Mouse (Mus musculus) testis, adult 2 months (tissue): ENCODE results near the gene Copz2. TPM values are rescaled to one million over a fixed set of nuclear protein-coding genes. Genes with fewer than 3 reads are reported as not detected.

Source experiments
- H3K27ac ChIP-seq: fragments of 200-500 bp; 2 replicates; pipeline ENCODE4 v1.5.1; 2012; ENCODE audit warnings: low read depth, low read length; ENCODE audit not compliant: control insufficient read depth, insufficient read depth
- H3K27me3 ChIP-seq: fragments of 200-500 bp; 2 replicates; pipeline ENCODE4 v1.6.1; 2012; ENCODE audit warnings: mild to moderate bottlenecking, low read length, moderate library complexity; ENCODE audit not compliant: control insufficient read depth, insufficient read depth
- H3K36me3 ChIP-seq: fragments of 200-500 bp; 2 replicates; pipeline ENCODE4 v1.6.1; 2012; ENCODE audit warnings: mild to moderate bottlenecking, low read length; ENCODE audit not compliant: control insufficient read depth, insufficient read depth
- H3K4me1 ChIP-seq: fragments of 200-500 bp; 2 replicates; pipeline ENCODE4 v1.6.1; 2012; ENCODE audit warnings: low read length; ENCODE audit not compliant: control insufficient read depth, insufficient read depth
- H3K4me3 ChIP-seq: fragments of 200-500 bp; 2 replicates; pipeline ENCODE4 v1.5.1; 2012; ENCODE audit warnings: low read depth, mild to moderate bottlenecking, low read length, moderate library complexity, mixed read lengths; ENCODE audit not compliant: control insufficient read depth
- CTCF ChIP-seq: fragments of 200-500 bp; IDR thresholded peaks from 2 replicates; pipeline ENCODE4 v1.5.1; 2012; ENCODE audit warnings: low read depth, mild to moderate bottlenecking, inconsistent platforms, low read length, moderate library complexity; ENCODE audit not compliant: control insufficient read depth, insufficient read depth, insufficient replicate concordance
- POLR2A ChIP-seq: fragments of 200-500 bp; IDR thresholded peaks from 2 replicates; pipeline ENCODE4 v1.6.1; 2012; ENCODE audit warnings: low read depth, mild to moderate bottlenecking, inconsistent platforms, low read length, moderate library complexity; ENCODE audit not compliant: control insufficient read depth
- polyA plus RNA-seq: library from polyadenylated mRNA; depleted of rRNA; stranded (reverse); fragments of >200 nt; gene quantifications from 2 replicates; pipeline ENCODE4 v1.2.3, GENCODE M21; 2012

The Copz2 gene
- polyA plus RNA-seq, 1 experiment, result 5.3 TPM

DNA sequence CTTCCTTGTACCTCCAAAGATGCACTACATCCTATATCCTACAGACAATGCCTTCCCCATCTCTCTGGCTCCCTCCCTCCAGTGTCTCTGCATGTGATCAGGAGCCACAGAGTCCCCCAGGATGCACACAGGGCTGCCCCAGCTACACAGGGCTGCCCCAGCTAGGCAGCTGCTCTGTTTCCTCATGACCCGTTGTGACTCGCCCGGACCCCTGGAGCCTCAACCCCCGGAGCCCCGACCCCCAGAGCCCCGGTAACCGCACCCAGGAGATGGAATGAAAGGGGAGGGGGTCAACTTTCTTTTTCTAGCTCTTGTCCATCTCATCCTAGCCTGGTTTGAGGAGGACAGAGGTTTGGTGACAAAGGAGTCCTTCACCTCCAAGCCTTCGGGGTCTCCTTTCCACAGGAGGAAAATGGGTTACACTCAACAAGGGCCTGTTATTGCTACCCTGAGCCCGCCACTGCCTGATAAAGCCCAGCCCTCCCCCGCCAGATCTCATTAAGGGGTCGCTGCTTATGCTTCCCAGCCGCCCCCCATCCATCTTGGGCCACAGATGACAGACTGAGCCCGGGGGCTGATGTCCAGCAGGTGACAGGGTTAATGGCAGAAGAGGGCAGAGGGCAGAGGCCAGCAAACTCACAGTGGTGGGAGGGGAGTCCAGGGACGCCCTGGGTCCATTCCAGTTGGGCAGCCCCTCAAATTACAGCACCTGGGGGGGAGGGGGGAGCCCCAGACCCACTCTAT lies 42.3 kb downstream of the Copz2 start:
- Histone ChIP-seq H3K27me3 (no peaks in the 10 kb centered on the region), H3K4me1 (no peaks in the 10 kb centered on the region), H3K36me3 (no peaks in the 10 kb centered on the region), H3K4me3 (no peak overlapping the region), H3K27ac (no peak overlapping the region)
- TF ChIP-seq CTCF, result no peak
- no peak for TF ChIP-seq POLR2A

DNA sequence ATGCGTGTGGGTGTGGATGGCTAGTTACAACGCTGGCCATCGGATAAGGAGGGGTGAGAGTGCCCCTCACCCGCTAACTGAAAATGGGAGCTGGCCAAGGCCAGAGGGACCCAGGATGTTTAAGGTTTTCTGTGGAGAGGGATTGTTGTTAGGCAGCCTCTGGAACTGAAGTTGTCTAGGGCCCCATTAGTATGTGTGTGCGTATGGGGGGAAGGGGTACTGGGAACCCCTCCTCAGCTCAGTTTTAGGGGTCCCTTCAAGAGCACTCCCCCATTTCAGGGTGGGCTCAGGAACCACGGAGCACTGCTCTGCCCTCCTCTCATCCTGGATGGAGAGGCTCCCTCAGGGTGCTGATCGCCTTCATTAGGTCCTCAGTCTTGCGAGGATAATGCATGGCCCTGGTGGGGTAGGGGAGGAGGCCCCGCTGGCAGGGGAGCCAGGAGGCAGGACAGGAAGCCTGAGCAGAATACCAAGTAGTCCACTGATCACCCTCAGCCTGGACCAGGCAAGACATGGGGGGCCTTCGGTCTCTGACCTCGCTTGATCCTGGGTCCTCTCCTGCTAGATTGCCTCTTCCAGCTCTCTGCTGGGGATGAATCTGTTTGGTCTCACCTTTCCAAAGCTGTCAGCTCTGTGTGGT lies 43.7 kb downstream of the Copz2 start:
- Histone ChIP-seq H3K36me3 (no peaks in the 10 kb centered on the region), H3K27ac (no peak overlapping the region), H3K27me3 (no peaks in the 10 kb centered on the region), H3K4me3 (no peak overlapping the region), H3K4me1 (no peaks in the 10 kb centered on the region)
- TF ChIP-seq POLR2A (no peak), CTCF (no peak)

DNA sequence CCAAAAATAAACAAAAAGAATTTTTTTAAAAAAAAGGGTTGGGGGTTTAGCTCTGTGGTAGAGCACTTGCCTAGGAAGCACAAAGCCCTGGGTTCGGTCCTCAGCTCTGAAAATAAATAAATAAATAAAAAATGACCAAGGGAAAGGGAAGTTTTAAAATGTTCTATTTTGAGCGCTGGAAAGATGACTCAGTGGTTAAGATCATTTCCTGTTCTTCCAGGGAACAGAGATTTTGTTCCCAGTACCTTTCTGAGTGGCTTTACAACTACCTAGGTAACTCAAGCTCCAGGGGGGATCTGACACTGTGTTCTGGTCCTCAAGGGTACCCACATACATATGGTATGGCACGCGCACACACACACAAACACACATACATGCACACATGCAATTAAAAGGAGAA lies 46.2 kb downstream of the Copz2 start:
- Histone ChIP-seq H3K4me1 (peaks cover 5% of the 10 kb centered on the region; the same call in 1 of the 2 replicates), H3K36me3 (no peaks in the 10 kb centered on the region), H3K4me3 (no peak overlapping the region), H3K27me3 (no peaks in the 10 kb centered on the region), H3K27ac (no peak overlapping the region)
- TF ChIP-seq POLR2A (no peak), CTCF (no peak)

DNA sequence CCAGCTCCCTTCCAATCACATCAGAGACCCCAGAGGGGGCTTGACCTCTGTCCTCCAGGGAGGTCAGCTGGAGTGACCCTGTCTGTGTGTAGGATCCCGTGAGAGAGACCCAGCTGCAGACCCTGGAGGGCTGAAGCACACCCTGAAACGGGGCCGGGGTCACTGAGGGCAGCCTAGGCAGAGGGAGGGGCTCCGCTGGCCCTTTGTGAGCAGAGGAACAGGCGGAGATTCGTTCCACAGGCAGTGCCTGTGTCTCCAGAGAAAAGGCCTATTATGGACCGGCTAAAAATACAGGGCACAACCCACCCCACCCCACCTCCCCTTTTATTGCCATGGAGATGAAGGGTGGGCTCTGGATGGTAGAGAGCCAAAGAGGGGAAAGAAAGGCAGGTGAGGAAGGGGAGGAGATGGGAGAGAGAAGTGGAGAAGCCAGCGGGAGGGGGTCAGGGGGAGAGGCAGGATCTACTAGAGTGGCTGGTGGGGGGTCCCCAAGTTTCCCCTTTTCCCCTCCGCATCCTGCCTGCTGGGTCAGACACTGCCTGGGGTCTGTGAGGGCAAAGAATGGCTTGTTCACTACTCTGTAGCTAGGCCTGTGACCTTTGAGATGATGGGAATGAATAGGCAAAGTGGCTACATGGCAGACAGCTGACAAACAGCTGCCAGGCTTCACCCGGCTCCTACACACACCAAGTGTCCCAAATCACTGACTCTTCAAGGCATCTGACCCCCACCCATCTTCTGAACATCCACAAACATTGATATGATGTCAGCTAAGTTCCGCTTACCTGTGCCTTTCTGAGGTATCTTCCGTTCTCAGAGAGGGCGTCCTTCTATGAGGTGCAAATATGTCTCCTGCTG lies 50.0 kb downstream of the Copz2 start:
- Histone ChIP-seq H3K36me3 (no peaks in the 10 kb centered on the region), H3K27me3 (no peaks in the 10 kb centered on the region), H3K27ac (no peak overlapping the region), H3K4me3 (no peak overlapping the region), H3K4me1 (peaks cover 5% of the 10 kb centered on the region; the same call in 1 of the 2 replicates)
- TF ChIP-seq CTCF (no peak), POLR2A (no peak)

DNA sequence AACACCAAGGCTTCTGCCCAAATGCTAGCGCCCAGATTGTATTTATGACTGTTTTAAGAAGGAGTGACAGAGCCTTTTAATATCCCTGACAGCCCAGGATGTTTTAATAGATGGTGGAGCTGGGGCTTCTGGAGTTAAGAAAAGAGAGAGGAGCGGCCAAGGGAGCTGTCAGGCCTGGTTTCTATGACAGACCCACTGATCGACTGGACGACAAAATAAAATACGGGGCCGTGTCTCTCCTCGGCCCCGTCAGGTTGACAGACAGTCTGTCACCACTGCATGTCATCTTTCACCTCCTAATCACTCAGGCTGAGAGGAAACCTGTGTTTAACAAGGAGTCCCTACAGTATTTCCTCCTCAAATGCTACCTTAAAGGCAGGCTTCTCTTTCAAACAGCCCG lies 51.7 kb downstream of the Copz2 start:
- no peak overlapping the region for H3K27ac ChIP-seq
- H3K4me1 ChIP-seq, result peaks cover 5% of the 10 kb centered on the region; the same call in 1 of the 2 replicates
- TF ChIP-seq POLR2A, result no peak
- no peak for TF ChIP-seq CTCF
- H3K4me3 ChIP-seq, result no peak overlapping the region
- no peaks in the 10 kb centered on the region for H3K27me3 ChIP-seq
- H3K36me3 ChIP-seq, result no peaks in the 10 kb centered on the region

DNA sequence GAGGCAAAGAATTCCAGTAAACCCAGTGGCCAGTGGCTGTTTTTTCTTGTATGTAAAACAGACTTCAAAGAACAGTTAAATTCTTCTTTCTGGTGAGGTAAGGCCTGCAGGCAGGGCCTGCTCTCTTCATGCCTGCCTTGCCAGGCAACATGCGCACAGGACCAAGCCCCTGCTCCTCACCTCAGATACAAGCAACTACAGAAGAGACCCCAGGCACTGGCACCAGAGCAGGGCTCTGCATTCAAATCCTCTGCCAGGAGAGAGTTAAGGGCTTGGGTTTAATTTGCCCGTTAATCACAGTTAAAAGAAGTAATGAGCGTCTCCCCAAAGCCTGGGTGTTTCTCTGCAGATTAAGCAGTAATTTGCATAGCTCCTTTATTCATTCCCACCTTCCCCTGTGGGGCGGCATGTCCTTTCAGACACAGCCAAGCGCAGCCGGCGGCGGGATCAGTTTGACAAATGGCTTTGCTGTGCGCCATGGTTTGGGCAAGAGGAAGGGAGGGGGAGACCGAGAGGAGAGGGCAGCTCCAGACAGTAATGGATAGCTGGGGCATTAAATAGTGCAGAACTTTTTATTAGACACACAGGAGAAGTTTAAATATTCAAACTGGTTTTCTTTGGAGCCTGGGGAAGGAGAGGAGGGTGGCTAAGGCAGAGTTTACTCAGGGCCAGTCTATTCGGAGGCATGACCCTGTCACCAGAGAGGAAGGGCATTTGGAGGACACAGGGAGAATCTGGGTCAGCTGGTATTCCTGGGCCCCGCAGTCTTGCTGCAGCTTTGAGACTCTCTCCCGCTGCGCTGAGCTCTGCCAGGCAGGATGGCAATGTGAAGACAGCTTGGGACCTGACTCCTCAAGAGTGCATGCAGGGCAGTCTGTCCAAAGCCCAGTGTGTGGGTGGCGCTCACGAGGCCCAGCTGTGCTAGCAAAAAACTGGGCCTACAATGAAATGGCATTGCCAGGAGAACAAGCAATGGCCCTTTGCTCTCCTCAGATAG lies 53.3 kb downstream of the Copz2 start:
- Histone ChIP-seq H3K4me1 (peaks cover 5% of the 10 kb centered on the region; the same call in 1 of the 2 replicates), H3K36me3 (no peaks in the 10 kb centered on the region), H3K4me3 (no peak overlapping the region), H3K27me3 (no peaks in the 10 kb centered on the region), H3K27ac (no peak overlapping the region)
- no peak for TF ChIP-seq CTCF
